Mouse (Mus musculus) right cerebral cortex, postnatal 25 days (tissue): ENCODE data around the gene Slc6a9.

ENCODE experiments used
- DNase-seq: peaks from one replicate; pipeline ENCODE4 v3.0.0; 2022

The Slc6a9 gene

DNA sequence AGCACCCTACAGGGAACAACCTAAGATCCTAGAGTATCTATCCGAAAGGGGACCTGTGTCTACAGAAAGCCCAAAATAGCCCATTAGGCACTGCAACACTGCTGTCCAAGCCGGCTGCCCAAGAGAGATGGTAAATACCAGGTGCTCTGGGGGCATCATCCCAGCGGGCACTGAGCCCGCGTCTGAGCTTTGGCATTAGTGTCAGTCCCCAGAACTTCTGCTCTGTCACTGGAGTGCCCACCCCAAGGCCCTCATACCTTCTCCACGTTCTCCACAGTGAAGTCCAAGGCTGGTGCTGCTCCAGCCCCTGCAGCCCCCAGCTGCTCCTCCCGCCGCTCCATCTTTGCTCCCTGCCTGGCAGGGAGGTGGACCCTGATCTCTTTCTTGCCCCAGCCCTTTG, 79.7 kb downstream of the Slc6a9 start:
- DNase-seq: no peak

GRCm38 (mm10) chr4:117914591-117915442, 80.5 kb downstream of the Slc6a9 start, which contains the start of gene Ipo13:
Ipo13 (minus strand) TSS chr4:117914999.
- peak; percentile 94 for DNase-seq

- DNase-seq: no peak
These were observed 81.3 kb downstream of the Slc6a9 start for GRCm38 (mm10) chr4:117915489-117916105.

GRCm38 (mm10) chr4:117916386-117916785, 82.1 kb downstream of the Slc6a9 start:
- no peak for DNase-seq

- DNase-seq: no peak
These were observed 83.1 kb downstream of the Slc6a9 start for GRCm38 (mm10) chr4:117917402-117917801.

GRCm38 (mm10) chr4:117917847-117918246, 83.5 kb downstream of the Slc6a9 start:
- DNase-seq: no peak

DNA sequence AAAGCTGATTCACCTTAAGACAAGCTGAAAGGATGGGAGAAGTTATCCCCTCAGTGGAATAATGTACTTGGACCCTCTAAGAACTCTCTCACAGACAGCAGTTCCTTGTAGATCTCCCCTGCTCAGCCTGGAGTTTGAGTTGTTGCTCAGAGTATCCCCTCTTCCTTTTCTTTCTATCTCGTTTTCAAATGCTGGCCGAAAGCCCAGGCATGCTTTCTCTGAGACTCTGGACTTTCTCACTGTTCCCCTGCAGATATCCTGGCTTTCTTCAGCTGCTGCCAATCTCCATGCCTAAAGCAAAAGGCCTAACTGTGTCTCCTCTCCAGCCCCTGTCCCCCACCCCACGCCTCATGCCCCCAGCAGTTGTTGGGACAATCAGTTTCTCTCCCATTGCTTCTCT, 84.0 kb downstream of the Slc6a9 start:
- DNase-seq: no peak

DNA sequence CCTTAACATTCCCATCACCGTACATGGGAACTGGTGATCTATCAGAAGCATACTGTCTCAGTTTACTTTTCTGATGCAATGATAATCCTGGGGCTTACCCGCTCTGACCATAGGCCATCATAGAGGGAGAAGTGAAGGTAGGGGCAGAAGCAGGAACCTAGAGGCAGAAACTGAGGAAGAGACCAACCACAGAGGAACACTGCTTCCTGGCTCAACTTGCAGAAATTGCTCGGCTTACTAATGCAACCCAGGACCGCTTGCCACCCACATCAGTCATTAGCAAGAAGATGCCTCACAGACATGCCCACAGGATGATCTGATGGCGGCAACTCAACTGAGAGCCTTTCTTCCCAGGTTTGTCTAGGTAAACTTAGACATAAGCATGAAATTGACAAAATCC, 84.5 kb downstream of the Slc6a9 start:
- no peak for DNase-seq

DNA sequence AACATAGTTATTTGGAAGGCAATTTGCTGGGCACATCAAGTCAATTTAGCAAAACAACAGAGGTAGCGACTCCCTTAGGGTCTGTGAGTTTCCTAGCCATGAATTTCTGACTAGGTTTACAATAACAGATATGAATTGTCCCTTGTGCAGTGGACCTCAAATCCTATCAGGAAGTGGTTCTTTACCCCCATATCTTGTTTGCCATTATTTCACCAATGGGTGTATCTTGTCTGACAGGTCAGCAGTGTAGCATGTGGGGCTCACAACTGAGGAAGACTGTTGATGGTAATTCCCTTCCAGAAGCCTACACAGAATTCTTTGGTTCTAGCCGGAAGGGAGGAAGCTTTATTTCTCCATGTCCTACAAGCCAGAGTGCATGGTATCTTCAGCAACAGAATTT, 87.1 kb downstream of the Slc6a9 start:
- no peak for DNase-seq

GRCm38 (mm10) chr4:117923450-117923849, 89.1 kb downstream of the Slc6a9 start:
- no peak for DNase-seq
